8 mouse cellular contexts compared by ENCODE assay signal in genomic region chr17:34038440-34038839, GRCm38 (mm10). TPM values are rescaled to one million over a fixed set of nuclear protein-coding genes. Genes with fewer than 3 reads are reported as not detected.
A peak's percentile ranks its signal among the peaks of the same experiment; 100 is the strongest.
DNase-seq lines count a peak whose midpoint lies in the region; ATAC-seq and TF ChIP-seq lines count a peak whose summit lies in the region.

No protein-coding gene starts in this region.

- intact Hi-C loops in heart, postnatal 36 days (cut with DNase I) = no loop called here

- peaks cover 47% of the 10 kb centered on the region for H3K4me1 ChIP-seq in heart, embryonic 10.5 days
- H3K4me1 ChIP-seq in embryonic facial prominence, embryonic 13.5 days = peaks cover 36% of the 10 kb centered on the region
- no peaks in the 10 kb centered on the region; the same call in 1 of the 2 replicates for H3K4me1 ChIP-seq in intestine, postnatal 0 days (replicated peaks; ENCODE audit: control insufficient read depth, insufficient read depth, low read length)
- peaks cover 72% of the 10 kb centered on the region for H3K4me1 ChIP-seq in midbrain, embryonic 10.5 days

- H3K4me3 ChIP-seq in heart, embryonic 10.5 days = peak overlapping the region; percentile 41
- H3K4me3 ChIP-seq in embryonic facial prominence, embryonic 13.5 days = peak overlapping the region; percentile 35
- H3K4me3 ChIP-seq in intestine, postnatal 0 days (ENCODE audit: low read depth, low read length) = peak overlapping the region; percentile 11; the same call in 1 of the 2 replicates
- H3K4me3 ChIP-seq in midbrain, embryonic 10.5 days = peak overlapping the region; percentile 38

- ATAC-seq in embryonic facial prominence, embryonic 13.5 days (ENCODE audit: insufficient number of reproducible peaks, insufficient read depth, low FRiP score, low TSS enrichment, low read depth) = 0 out of 2 replicates have a peak, but pooled peaks have one; percentile 2
- ATAC-seq in intestine, postnatal 0 days = no peak

- WGBS in heart, embryonic 10.5 days = 13% methylated on average over 21 of the region's 21 CpGs
- WGBS in embryonic facial prominence, embryonic 13.5 days = 13% methylated on average over 19 of the region's 21 CpGs
- 15% methylated on average over 21 of the region's 21 CpGs for WGBS in intestine, postnatal 0 days
- 18% methylated on average over 21 of the region's 21 CpGs for WGBS in midbrain, embryonic 10.5 days

- peaks cover 64% of the 10 kb centered on the region for H3K27me3 ChIP-seq in heart, embryonic 10.5 days (ENCODE audit: insufficient read depth, poor library complexity, severe bottlenecking)
- peaks cover 55% of the 10 kb centered on the region for H3K27me3 ChIP-seq in embryonic facial prominence, embryonic 13.5 days
- H3K27me3 ChIP-seq in intestine, postnatal 0 days (replicated peaks; ENCODE audit: control insufficient read depth, insufficient read depth, low read length) = 0 out of 2 replicates have a peak, but pooled peaks cover 6% of the 10 kb centered on the region
- peaks cover 48% of the 10 kb centered on the region for H3K27me3 ChIP-seq in midbrain, embryonic 10.5 days (ENCODE audit: low read depth, poor library complexity, severe bottlenecking)

- no peak for TF ChIP-seq CTCF in intestine, postnatal 0 days (IDR thresholded peaks at IDR 0.05; ENCODE audit: low read depth)

- H3K4me2 ChIP-seq in embryonic facial prominence, embryonic 13.5 days = peak overlapping the region; percentile 57
- peak overlapping the region; percentile 59 for H3K4me2 ChIP-seq in intestine, postnatal 0 days (replicated peaks; ENCODE audit: low read depth)

- peaks cover 45% of the 10 kb centered on the region for H3K36me3 ChIP-seq in heart, embryonic 10.5 days
- H3K36me3 ChIP-seq in embryonic facial prominence, embryonic 13.5 days = peaks cover 45% of the 10 kb centered on the region
- peaks cover 28% of the 10 kb centered on the region for H3K36me3 ChIP-seq in intestine, postnatal 0 days (ENCODE audit: control insufficient read depth, insufficient read depth)
- H3K36me3 ChIP-seq in midbrain, embryonic 10.5 days = peaks cover 52% of the 10 kb centered on the region

- H3K9me3 ChIP-seq in heart, embryonic 10.5 days = no peaks in the 10 kb centered on the region
- no peaks in the 10 kb centered on the region for H3K9me3 ChIP-seq in embryonic facial prominence, embryonic 13.5 days
- H3K9me3 ChIP-seq in intestine, postnatal 0 days (ENCODE audit: control insufficient read depth) = no peaks in the 10 kb centered on the region
- no peaks in the 10 kb centered on the region for H3K9me3 ChIP-seq in midbrain, embryonic 10.5 days (replicated peaks)

- no peak for DNase-seq in heart, embryonic 10.5 days (ENCODE audit: low spot score)
- no peak for DNase-seq in heart, postnatal 36 days
- peak; percentile 45 for DNase-seq in Muller cell, postnatal 12 days (ENCODE audit: inconsistent ontology term)
- no peak for DNase-seq in midbrain, embryonic 10.5 days (ENCODE audit: low spot score)
- DNase-seq in adipocyte (ENCODE audit: low spot score) = no peak
- no peak for DNase-seq in spleen, adult 12 weeks (ENCODE audit: low spot score)

- H3K9ac ChIP-seq in embryonic facial prominence, embryonic 13.5 days = peak overlapping the region; percentile 64
- H3K9ac ChIP-seq in intestine, postnatal 0 days (ENCODE audit: low read depth, low read length) = no peak overlapping the region

- 0 out of 2 replicates have a peak overlapping the region, but pooled peaks have one; percentile 14 for H3K27ac ChIP-seq in heart, embryonic 10.5 days
- peak overlapping the region; percentile 64 for H3K27ac ChIP-seq in embryonic facial prominence, embryonic 13.5 days
- H3K27ac ChIP-seq in intestine, postnatal 0 days (ENCODE audit: low read depth, low read length) = no peak overlapping the region
- H3K27ac ChIP-seq in midbrain, embryonic 10.5 days (replicated peaks) = peak overlapping the region; percentile 57; the same call in 1 of the 2 replicates

RNA-seq across cellular contexts. Expression of gene Col11a2, which starts 0.8 kb away (rescaled TPM):
- 0.38 and 1.0 TPM in 2 replicates for polyA plus RNA-seq in heart, embryonic 10.5 days (2016; fragmentation: Nextera tagmentation; extraction: Ambion mirVana)
- total RNA-seq in heart, postnatal 36 days (2021) = 1 to 10 TPM in 1 of 2 experiments, under 1 TPM in 1; 0.98 to 1.9 TPM
- 23.7 and 26.5 TPM in 2 replicates for polyA plus RNA-seq in embryonic facial prominence, embryonic 13.5 days (2015; fragmentation: Nextera tagmentation; extraction: Ambion mirVana)
- 0.13 and 0.21 TPM in 2 replicates for polyA plus RNA-seq in intestine, postnatal 0 days (2015; fragmentation: Nextera tagmentation; extraction: Ambion mirVana)
- 0.92 and 1.1 TPM in 2 replicates for polyA plus RNA-seq in midbrain, embryonic 10.5 days (2016; fragmentation: Nextera tagmentation; extraction: Ambion mirVana)

RNA-seq across cellular contexts. Expression of gene Rxrb, which starts 6.8 kb away (rescaled TPM):
- 31.4 and 40.6 TPM in 2 replicates for polyA plus RNA-seq in heart, embryonic 10.5 days (2016; fragmentation: Nextera tagmentation; extraction: Ambion mirVana)
- total RNA-seq in heart, postnatal 36 days (2021) = 10 to 100 TPM; 39.8 to 41.8 TPM
- polyA plus RNA-seq in embryonic facial prominence, embryonic 13.5 days (2015; fragmentation: Nextera tagmentation; extraction: Ambion mirVana) = 53.4 and 56.4 TPM in 2 replicates
- 19.5 and 22.1 TPM in 2 replicates for polyA plus RNA-seq in intestine, postnatal 0 days (2015; fragmentation: Nextera tagmentation; extraction: Ambion mirVana)
- 54.0 and 56.9 TPM in 2 replicates for polyA plus RNA-seq in midbrain, embryonic 10.5 days (2016; fragmentation: Nextera tagmentation; extraction: Ambion mirVana)

RNA-seq across cellular contexts. Expression of gene Slc39a7, which starts 7.0 kb away (rescaled TPM):
- 160 and 180 TPM in 2 replicates for polyA plus RNA-seq in heart, embryonic 10.5 days (2016; fragmentation: Nextera tagmentation; extraction: Ambion mirVana)
- 10 to 100 TPM; 56.9 to 60.7 TPM for total RNA-seq in heart, postnatal 36 days (2021)
- polyA plus RNA-seq in embryonic facial prominence, embryonic 13.5 days (2015; fragmentation: Nextera tagmentation; extraction: Ambion mirVana) = 201 and 212 TPM in 2 replicates
- 99.1 and 99.5 TPM in 2 replicates for polyA plus RNA-seq in intestine, postnatal 0 days (2015; fragmentation: Nextera tagmentation; extraction: Ambion mirVana)
- polyA plus RNA-seq in midbrain, embryonic 10.5 days (2016; fragmentation: Nextera tagmentation; extraction: Ambion mirVana) = 221 and 227 TPM in 2 replicates

RNA-seq across cellular contexts. Expression of gene H2-Ke6, which starts 10.6 kb away (rescaled TPM):
- 32.4 and 36.4 TPM in 2 replicates for polyA plus RNA-seq in heart, embryonic 10.5 days (2016; fragmentation: Nextera tagmentation; extraction: Ambion mirVana)
- 100 to 1,000 TPM; 107 to 121 TPM for total RNA-seq in heart, postnatal 36 days (2021)
- polyA plus RNA-seq in embryonic facial prominence, embryonic 13.5 days (2015; fragmentation: Nextera tagmentation; extraction: Ambion mirVana) = 57.4 and 58.8 TPM in 2 replicates
- polyA plus RNA-seq in intestine, postnatal 0 days (2015; fragmentation: Nextera tagmentation; extraction: Ambion mirVana) = 59.8 and 67.1 TPM in 2 replicates
- 120 and 128 TPM in 2 replicates for polyA plus RNA-seq in midbrain, embryonic 10.5 days (2016; fragmentation: Nextera tagmentation; extraction: Ambion mirVana)

RNA-seq across cellular contexts. Expression of gene Ring1, which starts 14.0 kb away (rescaled TPM):
- polyA plus RNA-seq in heart, embryonic 10.5 days (2016; fragmentation: Nextera tagmentation; extraction: Ambion mirVana) = 14.4 and 15.8 TPM in 2 replicates
- 10 to 100 TPM; 14.0 to 15.1 TPM for total RNA-seq in heart, postnatal 36 days (2021)
- 17.1 and 22.3 TPM in 2 replicates for polyA plus RNA-seq in embryonic facial prominence, embryonic 13.5 days (2015; fragmentation: Nextera tagmentation; extraction: Ambion mirVana)
- polyA plus RNA-seq in intestine, postnatal 0 days (2015; fragmentation: Nextera tagmentation; extraction: Ambion mirVana) = 9.1 and 10.1 TPM in 2 replicates
- polyA plus RNA-seq in midbrain, embryonic 10.5 days (2016; fragmentation: Nextera tagmentation; extraction: Ambion mirVana) = 13.8 and 15.3 TPM in 2 replicates

Comparison
In these comparisons a context has a peak if more than half of its experiments do, and no peak if none do; other contexts are left out.
1. RNA of gene Col11a2, which starts 0.8 kb away (polyA plus RNA-seq): 23.7 to 26.5 TPM in embryonic facial prominence, embryonic 13.5 days; 0.92 to 1.1 TPM in midbrain, embryonic 10.5 days, 0.38 to 1.0 TPM in heart, embryonic 10.5 days and 0.13 to 0.21 TPM in intestine, postnatal 0 days; every median in the first group is over 10 times any median in the second.
2. Peak in every context shown above with its lines, with median percentiles within 50 percentile points of each other: H3K4me3 ChIP-seq.